Mouse (Mus musculus): Measurements from ENCODE around the gene Pacsin3.

DNA sequence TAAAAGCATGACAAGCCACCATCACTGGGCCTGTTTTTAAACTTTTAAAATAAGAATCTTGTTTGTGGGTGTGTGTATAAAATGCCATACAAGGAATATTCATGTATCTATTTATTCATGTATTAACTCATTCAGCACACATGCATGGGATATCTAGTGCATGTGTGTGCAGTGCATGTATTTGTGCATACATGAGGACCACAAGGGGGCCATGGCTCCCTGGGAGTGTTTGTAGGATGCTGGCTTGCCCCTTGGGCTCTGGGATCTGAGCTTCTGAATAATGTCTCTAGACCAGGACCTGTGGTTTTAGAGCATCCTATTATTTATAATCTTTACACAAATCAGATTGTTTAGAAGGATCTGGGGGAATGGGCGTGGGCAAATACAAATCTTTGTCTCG is 45.0 kb downstream of the Pacsin3 start:
- TF ChIP-seq CTCF (conservative IDR thresholded peaks at IDR 0.05 in 1 of 2, IDR thresholded peaks at IDR 0.05 in 1 of 2; ENCODE audit: low read depth in 2 of 2, low read length in 2 of 2) (peak in 1 of 2 experiments; percentile 29; a peak in 2 of 4 replicates), POLR2A (IDR thresholded peaks at IDR 0.05; ENCODE audit: low read depth, low read length) (no peak), MEF2A (IDR thresholded peaks at IDR 0.05; ENCODE audit: borderline replicate concordance, low read depth, low read length) (no peak), IRF4 (IDR thresholded peaks at IDR 0.05; ENCODE audit: low read depth, low read length) (no peak), ZNF384 (IDR thresholded peaks at IDR 0.05; ENCODE audit: low read depth, low read length) (no peak), E2F4 (IDR thresholded peaks at IDR 0.05; ENCODE audit: insufficient replicate concordance, low read depth, low read length) (no peak), EP300 (IDR thresholded peaks at IDR 0.05; ENCODE audit: low read length) (no peak), MAZ (IDR thresholded peaks at IDR 0.05; ENCODE audit: low read depth, low read length) (no peak), NRF1 (IDR thresholded peaks at IDR 0.05; ENCODE audit: low read depth, low read length) (no peak), MAFK (IDR thresholded peaks at IDR 0.05; ENCODE audit: insufficient replicate concordance, low read length) (no peak)
